Mouse (Mus musculus) thymus, postnatal 36 days (tissue): ENCODE measurements around the gene D930020B18Rik.

Source experiments
- DNase-seq, 2 experiments: peaks; one replicate each; pipeline ENCODE4 v3.0.0; 2022; ENCODE audit warnings: mixed read lengths in 2 of 2

D930020B18Rik gene

DNA sequence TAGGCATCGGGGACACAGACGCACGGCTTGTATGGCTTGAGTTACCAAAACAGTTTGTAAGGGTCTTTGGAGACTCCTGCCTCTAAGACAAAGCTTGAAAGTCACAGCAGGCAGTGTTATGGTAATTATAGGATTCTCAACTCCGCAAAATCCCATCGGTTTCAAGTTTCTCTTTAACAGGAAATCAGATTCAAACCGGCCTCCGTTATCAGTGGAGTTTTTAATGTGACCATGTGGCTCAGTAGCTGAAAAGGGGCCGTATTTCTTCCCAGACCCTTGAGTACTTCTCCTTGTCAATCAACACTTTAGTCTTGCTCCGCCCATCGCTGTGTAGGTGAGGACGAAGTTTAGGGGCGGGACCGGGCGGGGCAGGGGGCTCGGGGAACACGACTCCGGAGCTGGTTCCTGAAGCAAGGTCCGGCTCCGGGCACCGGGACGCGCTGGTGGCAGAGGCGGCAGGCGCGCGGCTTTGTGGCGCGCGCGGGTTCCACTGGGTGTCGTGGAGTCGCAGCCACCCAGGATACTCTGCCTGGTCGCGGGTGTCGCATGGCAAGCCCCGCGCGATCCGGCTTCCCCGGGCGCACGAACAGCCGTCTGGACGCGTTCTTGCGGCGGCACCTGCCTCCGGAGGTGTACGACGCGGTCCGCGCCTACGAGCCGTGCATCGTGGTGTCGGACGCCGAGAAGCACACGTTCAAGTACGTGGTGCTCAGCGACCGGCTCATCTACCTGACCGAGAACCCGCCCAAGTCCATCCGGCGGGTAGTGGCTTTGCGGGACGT is at the start of gene D930020B18Rik:
TSS of gene D930020B18Rik (plus strand) at position 317 of the 782 bp plus-strand sequence.
- peak; percentile 15 to 22 for DNase-seq

DNA sequence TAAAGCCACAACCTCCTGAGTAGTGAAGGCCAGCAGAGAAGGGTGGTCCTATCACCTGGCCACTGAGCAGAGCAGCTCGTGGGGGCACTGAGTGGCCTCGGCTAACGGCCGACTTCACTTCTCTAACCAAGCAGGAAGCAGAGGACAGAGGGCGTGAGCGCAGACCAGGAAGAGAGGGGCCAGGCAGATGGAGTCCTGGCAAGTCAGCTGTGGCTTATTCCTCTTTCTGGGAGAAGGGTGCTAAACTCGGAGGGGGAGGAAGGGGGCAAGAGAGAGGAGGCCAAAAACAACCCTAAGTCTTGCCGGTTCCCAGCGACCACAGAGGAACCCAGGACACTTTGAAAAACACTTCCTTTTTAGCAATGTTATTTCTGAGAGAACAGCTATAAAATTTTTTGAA is 44.8 kb upstream of the D930020B18Rik start:
- DNase-seq: no peak

- DNase-seq: no peak
Observed at GRCm38 (mm10) chr10:121601272-121601671, 40.1 kb upstream of the D930020B18Rik start.

- DNase-seq: no peak
Observed at GRCm38 (mm10) chr10:121603556-121603955, 37.8 kb upstream of the D930020B18Rik start.

DNA sequence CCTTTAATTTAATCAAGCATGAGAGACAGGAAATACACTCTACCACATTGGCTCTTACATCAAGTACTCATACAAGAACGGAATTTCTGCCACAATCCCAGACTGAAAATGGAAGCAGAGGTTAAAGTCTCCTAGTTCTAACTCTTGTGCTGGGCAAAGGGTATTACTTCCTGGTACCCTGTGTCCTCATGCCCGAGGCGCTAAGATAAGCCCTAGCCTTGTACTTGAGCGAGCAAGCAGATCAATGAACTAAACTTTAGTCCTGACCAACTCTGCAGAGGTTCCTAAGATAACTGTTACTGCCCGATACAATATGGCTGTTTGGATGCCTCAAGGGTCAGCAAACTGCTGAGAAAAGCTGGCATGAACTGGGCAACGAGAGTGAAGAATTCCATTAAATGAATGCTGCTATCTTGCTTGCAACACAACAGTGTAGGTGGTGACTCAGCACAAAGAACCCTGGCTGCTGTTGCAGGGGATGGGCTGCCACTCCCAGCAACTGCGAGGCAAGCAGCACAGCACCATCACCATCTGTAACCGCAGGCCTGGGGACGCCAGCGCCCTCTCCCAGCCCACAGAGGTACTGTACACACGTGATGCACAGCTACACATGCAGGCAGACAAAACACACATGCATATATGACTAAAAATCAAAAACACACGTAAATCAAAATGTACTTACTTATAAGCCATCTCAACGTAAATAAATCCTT is 36.6 kb upstream of the D930020B18Rik start:
- DNase-seq: no peak

- no peak for DNase-seq
Observed at GRCm38 (mm10) chr10:121608177-121608576, 33.2 kb upstream of the D930020B18Rik start.

GRCm38 (mm10) chr10:121611587-121611986 is 29.8 kb upstream of the D930020B18Rik start:
- DNase-seq: no peak

GRCm38 (mm10) chr10:121612448-121612847 is 28.9 kb upstream of the D930020B18Rik start:
- DNase-seq: no peak

DNA sequence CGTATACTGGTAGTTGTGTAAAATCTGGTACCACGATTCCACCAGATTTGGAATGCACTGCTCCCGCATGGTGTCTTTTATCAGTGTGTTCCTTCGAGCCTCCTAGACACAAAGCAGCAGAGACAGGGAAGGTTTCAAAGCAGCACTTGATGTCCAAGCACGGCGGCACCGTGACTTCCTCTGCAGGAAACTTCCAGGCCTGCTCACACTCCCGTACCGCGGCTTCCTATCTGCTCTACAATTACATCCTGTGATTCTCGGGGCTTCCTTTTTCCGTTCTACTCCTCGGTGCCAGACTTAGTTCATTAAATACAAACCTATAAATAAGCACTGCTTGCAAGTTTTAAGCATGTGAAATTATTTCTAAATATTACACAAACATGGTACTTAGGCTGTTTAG is 27.8 kb upstream of the D930020B18Rik start:
- DNase-seq: no peak

GRCm38 (mm10) chr10:121615146-121615870 is 26.1 kb upstream of the D930020B18Rik start:
- no peak for DNase-seq

- DNase-seq: no peak
Observed at GRCm38 (mm10) chr10:121615935-121616334, 25.5 kb upstream of the D930020B18Rik start.

- DNase-seq: no peak
Observed at GRCm38 (mm10) chr10:121622431-121622830, 19.0 kb upstream of the D930020B18Rik start.

- DNase-seq: no peak
Observed at GRCm38 (mm10) chr10:121623670-121624069, 17.7 kb upstream of the D930020B18Rik start.

- no peak for DNase-seq
Observed at GRCm38 (mm10) chr10:121625006-121625405, 16.4 kb upstream of the D930020B18Rik start.

GRCm38 (mm10) chr10:121625407-121626185 is 15.8 kb upstream of the D930020B18Rik start:
- DNase-seq: no peak

- peak; percentile 97 to 98 for DNase-seq
Observed at GRCm38 (mm10) chr10:121626186-121626882, 15.1 kb upstream of the D930020B18Rik start, which contains the start of gene Xpot. Xpot (minus strand) TSS chr10:121626332.

DNA sequence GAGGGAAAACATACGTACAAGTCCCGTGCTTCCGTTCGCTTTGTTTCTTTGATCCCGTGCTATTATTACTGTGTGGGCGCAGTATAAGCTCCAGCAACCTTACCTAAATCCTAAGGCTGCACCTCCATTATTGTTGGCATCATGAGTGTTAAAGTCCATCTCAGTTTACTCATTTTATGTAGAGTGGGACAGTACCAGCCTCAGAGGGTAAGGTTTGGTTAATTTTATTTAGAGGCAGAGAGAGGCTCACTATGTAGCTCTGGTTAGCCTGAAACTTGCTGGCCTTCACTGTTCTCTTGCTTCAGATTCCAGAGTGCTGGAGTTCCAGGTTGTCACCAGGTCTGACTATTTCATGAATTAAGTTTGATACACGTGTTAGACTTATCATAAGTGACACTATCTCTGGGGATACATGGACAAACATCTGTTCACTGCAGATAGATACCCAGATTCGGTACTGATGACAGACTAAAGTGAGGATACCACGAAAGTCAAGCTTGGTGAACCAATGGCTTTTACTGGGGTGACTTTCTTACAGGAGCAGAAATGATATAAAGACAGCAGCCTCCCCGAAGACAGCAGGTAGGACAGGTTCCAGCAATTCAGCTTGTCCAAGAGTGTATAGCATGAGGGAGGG is 14.1 kb upstream of the D930020B18Rik start:
- no peak for DNase-seq

- DNase-seq: no peak
Observed at GRCm38 (mm10) chr10:121628561-121629040, 12.8 kb upstream of the D930020B18Rik start.

GRCm38 (mm10) chr10:121634159-121634558 is 7.2 kb upstream of the D930020B18Rik start:
- DNase-seq: no peak

DNA sequence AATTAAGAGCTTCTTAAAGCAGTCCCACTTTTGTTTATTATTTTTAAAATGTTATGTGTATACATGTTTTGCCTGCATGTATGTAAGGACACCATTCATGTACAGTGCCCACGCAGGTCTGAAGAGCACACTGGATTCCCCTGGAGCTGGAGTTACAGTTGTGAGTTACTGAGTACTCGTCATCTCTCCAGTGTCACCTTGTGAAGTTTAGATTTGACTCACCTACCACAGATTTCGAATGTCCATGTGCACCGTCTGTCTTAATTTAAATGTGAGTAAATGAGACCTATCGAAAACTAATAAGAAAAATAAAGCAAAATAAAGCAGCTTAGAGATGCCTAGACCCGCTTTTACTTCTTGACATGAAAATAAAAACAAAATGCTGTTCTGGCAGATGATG is 5.1 kb upstream of the D930020B18Rik start:
- DNase-seq: no peak

DNA sequence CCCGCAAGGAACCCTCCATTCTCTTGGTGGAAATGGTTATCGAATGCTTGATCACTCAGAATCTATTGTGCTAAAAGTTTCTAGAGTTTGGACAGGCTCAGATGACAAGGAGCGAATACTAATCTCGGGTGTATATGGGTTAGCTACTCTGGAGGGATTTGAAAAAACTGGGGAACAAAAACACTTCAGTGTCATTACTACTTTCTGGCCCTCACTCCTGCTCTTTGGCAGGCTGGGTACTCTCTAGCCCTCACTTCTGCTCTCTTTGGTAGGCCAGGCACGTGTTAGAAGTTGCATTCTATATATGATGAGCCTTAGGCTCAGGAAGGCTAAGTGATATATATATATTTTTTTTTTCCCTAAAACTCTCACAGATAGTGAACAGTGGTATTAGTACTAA is 1.8 kb upstream of the D930020B18Rik start:
- DNase-seq: no peak
